Mouse (Mus musculus): ENCODE measurements around the gene Polr2c.

- TF ChIP-seq GATA1 (IDR thresholded peaks at IDR 0.05; ENCODE audit: borderline replicate concordance, low read length) (no peak), FLI1 (IDR thresholded peaks at IDR 0.05; ENCODE audit: low read length) (no peak)
Measured at GRCm38 (mm10) chr8:94857346-94858173, at the start of gene Polr2c.
